Mouse (Mus musculus): Measurements from ENCODE around the gene Selenof. TPM values are rescaled to one million over a fixed set of nuclear protein-coding genes. Genes with fewer than 3 reads are reported as not detected.

Selenof gene
- 574 and 619 TPM in 2 replicates for polyA plus RNA-seq (2015; fragmentation: Nextera tagmentation; extraction: Ambion mirVana)

DNA sequence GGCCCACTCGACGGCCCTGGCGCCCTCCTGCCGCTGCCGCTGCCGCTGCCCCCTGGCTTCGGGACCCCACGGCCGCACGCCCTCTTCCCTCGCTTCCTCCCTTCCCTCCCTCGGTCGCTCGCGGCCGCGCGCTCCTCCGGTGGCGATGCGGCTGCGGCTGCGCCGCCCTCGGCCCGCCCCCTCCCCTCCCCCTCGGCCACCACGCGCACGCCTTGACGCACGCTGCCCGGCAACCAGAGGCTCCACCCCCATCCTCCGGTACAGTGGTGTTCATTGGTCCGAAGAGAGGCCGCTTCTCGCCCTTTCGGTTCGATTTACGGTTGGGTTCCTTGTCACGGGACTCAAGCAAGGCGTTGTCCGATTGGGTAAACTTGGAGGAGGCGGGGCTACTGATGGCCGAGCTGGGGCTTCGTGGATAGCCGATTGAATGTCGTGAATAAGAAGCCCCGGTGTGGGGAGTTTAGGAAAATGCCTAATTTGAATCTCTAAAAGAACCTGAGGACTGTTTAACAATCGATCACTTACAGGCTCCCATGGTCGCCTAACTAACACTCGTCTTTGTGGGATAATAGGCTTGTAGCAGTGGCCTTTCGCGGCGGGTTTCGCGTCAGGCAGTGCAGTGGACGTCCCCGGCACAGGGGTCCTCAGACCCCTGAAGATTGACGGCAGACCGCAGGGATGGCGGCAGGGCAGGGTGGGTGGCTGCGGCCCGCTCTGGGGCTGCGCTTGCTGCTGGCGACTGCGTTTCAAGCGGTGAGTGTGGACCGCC, at the start of gene Selenof, which contains the start of gene Hs2st1:
Gene Selenof, plus strand, starts transcription at position 258 of the 769 bp plus-strand sequence.
Gene Hs2st1, minus strand, starts transcription at position 135 of the 769 bp plus-strand sequence.
- Histone ChIP-seq H3K9me3 (ENCODE audit: control insufficient read depth, low read length) (no peaks in the 10 kb centered on the region), H3K27ac (ENCODE audit: low read depth, low read length) (peak within 1 kb of the TSS; percentile 95), H3K4me2 (ENCODE audit: low read length) (peak within 1 kb of the TSS; percentile 86), H3K36me3 (ENCODE audit: control insufficient read depth, insufficient read depth, low read length) (peaks cover 2% of the 10 kb centered on the region; the same call in 1 of the 2 replicates), H3K4me3 (ENCODE audit: low read length) (peak within 1 kb of the TSS; percentile 68), H3K27me3 (replicated peaks; ENCODE audit: control insufficient read depth, insufficient read depth, low read length) (no peaks in the 10 kb centered on the region), H3K4me1 (ENCODE audit: control insufficient read depth, insufficient read depth, low read depth, low read length) (peaks cover 27% of the 10 kb centered on the region), H3K9ac (ENCODE audit: low read depth, low read length) (peak within 1 kb of the TSS; percentile 83)
- ATAC-seq, result peak; percentile 98
- WGBS, result under 1% methylated on average over 51 of the region's 69 CpGs

DNA sequence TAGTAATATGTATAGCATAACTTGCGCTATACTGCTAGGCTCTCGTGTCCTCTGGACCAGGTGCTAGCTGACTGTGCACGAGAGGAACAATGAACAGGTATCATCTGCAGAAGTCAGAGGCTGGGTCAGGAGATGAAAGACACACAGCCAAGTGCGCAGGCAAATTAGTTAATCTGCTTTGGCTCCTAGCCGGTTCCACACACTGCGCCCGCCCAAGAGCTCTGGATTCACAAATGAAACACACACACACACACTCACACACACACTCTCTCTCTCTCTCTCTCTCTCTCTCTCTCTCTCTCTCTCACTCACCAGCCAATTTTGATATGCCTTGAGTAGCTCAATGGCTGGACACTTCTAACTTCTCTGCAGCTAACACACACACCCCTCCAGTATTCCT, 42.2 kb upstream of the Selenof start:
- Histone ChIP-seq H3K27ac (ENCODE audit: low read depth, low read length) (no peak overlapping the region), H3K9me3 (ENCODE audit: control insufficient read depth, low read length) (no peaks in the 10 kb centered on the region), H3K4me1 (ENCODE audit: control insufficient read depth, insufficient read depth, low read depth, low read length) (peaks cover 12% of the 10 kb centered on the region), H3K36me3 (ENCODE audit: control insufficient read depth, insufficient read depth, low read length) (no peaks in the 10 kb centered on the region), H3K27me3 (replicated peaks; ENCODE audit: control insufficient read depth, insufficient read depth, low read length) (no peaks in the 10 kb centered on the region), H3K9ac (ENCODE audit: low read depth, low read length) (no peak overlapping the region), H3K4me3 (ENCODE audit: low read length) (no peak overlapping the region), H3K4me2 (ENCODE audit: low read length) (no peak overlapping the region)
- WGBS, result 76% methylated on average over 7 of the region's 7 CpGs
- no peak for ATAC-seq

DNA sequence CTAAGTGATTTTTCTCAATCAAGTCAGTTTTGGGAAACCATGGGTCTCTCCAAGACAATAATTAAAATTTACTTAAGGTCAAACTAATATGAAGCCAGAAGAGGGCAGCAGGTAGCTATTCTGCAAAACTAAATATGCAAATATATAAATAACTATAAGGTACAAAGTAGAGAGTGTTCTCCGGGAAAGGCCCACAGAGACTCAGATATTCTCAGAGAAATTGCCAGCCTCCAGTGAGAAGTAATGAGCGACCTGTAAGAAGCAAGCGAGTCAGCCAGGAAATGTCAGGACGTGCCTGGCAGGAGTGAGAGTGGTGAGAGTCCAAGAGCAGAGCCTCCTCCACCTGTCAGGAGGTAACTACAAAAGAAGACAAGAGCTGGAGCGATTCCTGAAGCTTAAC, 39.1 kb upstream of the Selenof start:
- H3K9ac ChIP-seq (ENCODE audit: low read depth, low read length), result no peak overlapping the region
- WGBS, result 35% methylated on average over 5 of the region's 5 CpGs
- H3K27ac ChIP-seq (ENCODE audit: low read depth, low read length), result no peak overlapping the region
- ATAC-seq, result peak; percentile 48
- H3K36me3 ChIP-seq (ENCODE audit: control insufficient read depth, insufficient read depth, low read length), result no peaks in the 10 kb centered on the region
- no peak overlapping the region for H3K4me3 ChIP-seq (ENCODE audit: low read length)
- H3K9me3 ChIP-seq (ENCODE audit: control insufficient read depth, low read length), result no peaks in the 10 kb centered on the region
- H3K4me1 ChIP-seq (ENCODE audit: control insufficient read depth, insufficient read depth, low read depth, low read length), result peaks cover 12% of the 10 kb centered on the region
- H3K27me3 ChIP-seq (replicated peaks; ENCODE audit: control insufficient read depth, insufficient read depth, low read length), result no peaks in the 10 kb centered on the region
- H3K4me2 ChIP-seq (ENCODE audit: low read length), result no peak overlapping the region

DNA sequence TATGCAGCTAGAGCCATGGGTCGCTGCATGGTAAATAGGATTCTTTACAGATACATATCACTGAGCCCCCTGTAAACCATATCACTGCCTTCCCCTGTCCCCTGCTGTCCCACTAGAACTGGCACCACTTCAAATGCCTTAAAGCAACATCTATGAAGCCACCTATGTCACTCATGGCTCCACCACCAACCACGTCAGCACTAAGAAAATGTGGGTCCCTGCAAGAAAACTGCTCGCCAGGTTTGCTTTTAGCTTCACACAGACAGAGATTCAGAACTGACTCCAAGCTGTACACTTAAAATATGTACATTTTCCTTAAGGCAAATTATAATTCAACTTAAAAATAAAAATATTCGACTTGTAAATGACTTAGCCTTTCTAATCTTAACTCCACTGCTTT, 35.0 kb upstream of the Selenof start:
- no peaks in the 10 kb centered on the region for H3K9me3 ChIP-seq (ENCODE audit: control insufficient read depth, low read length)
- no peak overlapping the region for H3K27ac ChIP-seq (ENCODE audit: low read depth, low read length)
- no peak overlapping the region for H3K4me2 ChIP-seq (ENCODE audit: low read length)
- 94% methylated on average over 4 of the region's 4 CpGs for WGBS
- no peak overlapping the region for H3K9ac ChIP-seq (ENCODE audit: low read depth, low read length)
- H3K27me3 ChIP-seq (replicated peaks; ENCODE audit: control insufficient read depth, insufficient read depth, low read length), result no peaks in the 10 kb centered on the region
- no peak for ATAC-seq
- no peak overlapping the region for H3K4me3 ChIP-seq (ENCODE audit: low read length)
- peaks cover 9% of the 10 kb centered on the region for H3K4me1 ChIP-seq (ENCODE audit: control insufficient read depth, insufficient read depth, low read depth, low read length)
- no peaks in the 10 kb centered on the region for H3K36me3 ChIP-seq (ENCODE audit: control insufficient read depth, insufficient read depth, low read length)

DNA sequence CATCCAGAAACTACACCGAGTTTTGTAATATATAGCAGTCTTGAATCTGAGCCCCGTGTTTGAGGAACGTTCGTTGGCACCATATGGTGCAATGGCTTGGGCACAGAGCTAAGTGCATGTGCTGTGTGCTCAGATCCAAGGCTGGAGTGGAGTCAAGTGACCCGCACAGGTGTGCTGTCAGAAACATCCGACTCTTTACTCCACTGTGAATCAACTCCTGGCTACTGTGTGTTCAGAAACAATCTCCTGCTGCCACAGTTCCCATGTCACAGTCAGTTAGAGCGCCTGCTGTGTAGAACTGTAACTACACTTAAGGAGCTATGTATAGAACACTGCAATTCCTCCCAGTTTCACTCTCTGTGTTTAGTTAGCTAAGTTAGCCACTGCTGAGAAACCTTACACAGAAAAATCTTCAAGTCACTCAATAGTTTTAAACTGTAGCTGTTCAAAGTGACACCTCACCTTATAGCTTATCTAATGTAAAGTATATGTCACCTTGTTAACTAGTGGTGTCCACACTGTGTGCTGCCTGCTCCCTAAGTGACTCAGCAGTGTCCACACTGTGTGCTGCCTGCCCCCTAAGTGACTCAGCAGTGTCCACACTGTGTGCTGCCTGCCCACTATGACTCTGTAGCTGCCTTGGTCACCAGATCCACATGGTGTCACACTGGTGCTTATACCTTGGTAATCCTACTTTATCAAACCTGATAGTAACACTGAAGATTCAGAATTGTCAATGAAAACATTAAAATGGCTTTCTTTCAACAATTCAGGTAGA, 32.8 kb upstream of the Selenof start:
- H3K9me3 ChIP-seq (ENCODE audit: control insufficient read depth, low read length), result no peaks in the 10 kb centered on the region
- no peak overlapping the region for H3K4me3 ChIP-seq (ENCODE audit: low read length)
- no peak for ATAC-seq
- H3K27me3 ChIP-seq (replicated peaks; ENCODE audit: control insufficient read depth, insufficient read depth, low read length), result no peaks in the 10 kb centered on the region
- H3K4me2 ChIP-seq (ENCODE audit: low read length), result no peak overlapping the region
- no peak overlapping the region for H3K27ac ChIP-seq (ENCODE audit: low read depth, low read length)
- H3K9ac ChIP-seq (ENCODE audit: low read depth, low read length), result no peak overlapping the region
- 77% methylated on average over 7 of the region's 7 CpGs for WGBS
- no peaks in the 10 kb centered on the region for H3K4me1 ChIP-seq (ENCODE audit: control insufficient read depth, insufficient read depth, low read depth, low read length)
- H3K36me3 ChIP-seq (ENCODE audit: control insufficient read depth, insufficient read depth, low read length), result no peaks in the 10 kb centered on the region

DNA sequence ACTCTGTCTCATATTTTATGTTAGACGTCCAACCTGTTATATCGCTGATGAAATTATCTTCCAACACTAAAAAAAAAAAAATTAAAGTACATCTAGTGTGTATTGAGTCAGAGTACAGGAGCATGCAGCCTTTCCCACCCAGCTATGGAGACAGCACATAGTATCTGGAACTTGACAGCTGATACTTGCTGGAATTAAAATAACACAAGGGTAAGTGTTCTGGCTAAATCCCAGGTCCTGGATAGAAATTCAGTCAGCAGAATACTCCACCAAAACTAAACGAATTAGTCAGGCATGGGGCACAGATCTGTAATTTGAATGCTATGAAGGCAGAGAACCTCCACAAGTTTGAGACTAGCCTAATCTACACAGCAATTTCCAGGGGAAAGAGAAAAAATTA, 31.1 kb upstream of the Selenof start:
- no peaks in the 10 kb centered on the region for H3K36me3 ChIP-seq (ENCODE audit: control insufficient read depth, insufficient read depth, low read length)
- H3K4me2 ChIP-seq (ENCODE audit: low read length), result no peak overlapping the region
- ATAC-seq, result no peak
- H3K27me3 ChIP-seq (replicated peaks; ENCODE audit: control insufficient read depth, insufficient read depth, low read length), result no peaks in the 10 kb centered on the region
- no peaks in the 10 kb centered on the region for H3K9me3 ChIP-seq (ENCODE audit: control insufficient read depth, low read length)
- no peak overlapping the region for H3K4me3 ChIP-seq (ENCODE audit: low read length)
- WGBS, result 78% methylated on average over 3 of the region's 3 CpGs
- H3K4me1 ChIP-seq (ENCODE audit: control insufficient read depth, insufficient read depth, low read depth, low read length), result no peaks in the 10 kb centered on the region
- H3K27ac ChIP-seq (ENCODE audit: low read depth, low read length), result no peak overlapping the region
- H3K9ac ChIP-seq (ENCODE audit: low read depth, low read length), result no peak overlapping the region

DNA sequence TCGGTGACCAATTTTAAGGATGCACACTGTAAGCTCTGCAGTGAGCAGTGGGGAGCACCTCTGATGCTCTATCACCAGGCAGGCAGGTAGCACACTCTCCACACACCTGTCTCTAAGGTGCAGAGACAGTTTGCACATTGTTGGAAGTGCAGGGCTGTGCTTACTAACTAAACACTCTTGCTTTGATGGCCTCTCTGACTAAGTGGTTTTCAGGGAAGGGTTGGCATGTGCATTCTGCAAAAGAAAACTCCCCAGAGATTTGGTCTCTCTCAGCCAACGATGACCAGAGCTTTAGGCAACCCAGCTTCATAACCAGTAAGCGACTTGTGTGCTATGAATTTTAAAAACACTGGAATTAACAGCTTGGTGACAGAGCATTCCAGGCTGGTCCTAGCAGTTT, 29.3 kb upstream of the Selenof start:
- Histone ChIP-seq H3K4me1 (ENCODE audit: control insufficient read depth, insufficient read depth, low read depth, low read length) (no peaks in the 10 kb centered on the region; the same call in 1 of the 2 replicates), H3K27ac (ENCODE audit: low read depth, low read length) (no peak overlapping the region), H3K36me3 (ENCODE audit: control insufficient read depth, insufficient read depth, low read length) (no peaks in the 10 kb centered on the region), H3K4me3 (ENCODE audit: low read length) (no peak overlapping the region), H3K9me3 (ENCODE audit: control insufficient read depth, low read length) (no peaks in the 10 kb centered on the region), H3K4me2 (ENCODE audit: low read length) (no peak overlapping the region), H3K9ac (ENCODE audit: low read depth, low read length) (no peak overlapping the region), H3K27me3 (replicated peaks; ENCODE audit: control insufficient read depth, insufficient read depth, low read length) (no peaks in the 10 kb centered on the region)
- no peak for ATAC-seq
- 71% methylated on average over 3 of the region's 3 CpGs for WGBS

DNA sequence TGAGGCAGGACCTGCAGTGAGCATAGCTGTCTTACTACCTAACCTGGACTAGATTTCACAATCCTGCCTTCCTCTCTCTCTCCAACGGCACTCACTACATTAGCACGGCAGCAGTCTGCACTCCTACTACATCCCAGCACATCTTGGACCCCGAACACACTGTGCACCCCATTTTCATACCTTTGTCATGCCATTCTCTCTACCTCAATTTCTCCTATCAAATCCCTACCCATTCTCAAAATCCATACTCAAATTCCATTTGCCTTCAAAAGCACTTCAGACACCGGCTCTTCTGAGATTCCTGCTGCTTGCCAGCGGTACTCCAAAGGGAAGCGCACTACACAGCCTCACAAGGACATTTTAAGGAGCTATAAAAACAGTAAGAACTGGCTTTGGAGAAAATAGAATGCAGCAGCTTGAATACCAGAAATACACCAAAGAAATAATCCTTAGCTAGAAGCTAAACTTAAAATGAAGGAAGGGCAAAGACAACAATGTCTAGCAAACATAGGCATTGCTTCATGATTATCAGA, 28.1 kb upstream of the Selenof start:
- Histone ChIP-seq H3K9me3 (ENCODE audit: control insufficient read depth, low read length) (no peaks in the 10 kb centered on the region), H3K27ac (ENCODE audit: low read depth, low read length) (no peak overlapping the region), H3K9ac (ENCODE audit: low read depth, low read length) (no peak overlapping the region), H3K4me3 (ENCODE audit: low read length) (no peak overlapping the region), H3K4me1 (ENCODE audit: control insufficient read depth, insufficient read depth, low read depth, low read length) (peaks cover 6% of the 10 kb centered on the region), H3K27me3 (replicated peaks; ENCODE audit: control insufficient read depth, insufficient read depth, low read length) (no peaks in the 10 kb centered on the region), H3K36me3 (ENCODE audit: control insufficient read depth, insufficient read depth, low read length) (no peaks in the 10 kb centered on the region), H3K4me2 (ENCODE audit: low read length) (no peak overlapping the region)
- WGBS, result 74% methylated on average over 6 of the region's 6 CpGs
- ATAC-seq, result no peak

DNA sequence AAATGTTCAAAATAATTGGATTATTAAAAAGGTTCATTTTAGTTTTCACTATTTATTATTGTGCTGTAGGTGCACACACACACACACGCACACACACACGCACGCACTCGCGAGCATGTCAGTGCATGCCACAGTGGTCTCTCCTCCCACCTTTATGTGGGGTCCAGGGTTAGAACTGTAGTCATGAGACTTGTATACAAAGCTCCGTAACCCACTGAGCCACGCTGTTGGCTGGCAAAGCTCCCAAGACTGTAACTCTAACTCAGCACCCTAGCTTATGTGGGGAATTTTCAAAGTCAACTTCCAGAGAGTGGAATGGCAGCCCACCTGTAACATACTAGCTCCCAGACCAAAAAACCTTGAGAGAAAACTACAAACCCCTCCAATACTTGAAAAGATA, 25.0 kb upstream of the Selenof start:
- Histone ChIP-seq H3K4me3 (ENCODE audit: low read length) (no peak overlapping the region), H3K4me1 (ENCODE audit: control insufficient read depth, insufficient read depth, low read depth, low read length) (peaks cover 6% of the 10 kb centered on the region), H3K9ac (ENCODE audit: low read depth, low read length) (no peak overlapping the region), H3K4me2 (ENCODE audit: low read length) (no peak overlapping the region), H3K27me3 (replicated peaks; ENCODE audit: control insufficient read depth, insufficient read depth, low read length) (no peaks in the 10 kb centered on the region), H3K36me3 (ENCODE audit: control insufficient read depth, insufficient read depth, low read length) (no peaks in the 10 kb centered on the region), H3K9me3 (ENCODE audit: control insufficient read depth, low read length) (no peaks in the 10 kb centered on the region), H3K27ac (ENCODE audit: low read depth, low read length) (no peak overlapping the region)
- ATAC-seq, result no peak
- 76% methylated on average over 7 of the region's 7 CpGs for WGBS
